Mouse (Mus musculus): ENCODE results near the gene Tgfbi. TPM values are rescaled to one million over a fixed set of nuclear protein-coding genes. Genes with fewer than 3 reads are reported as not detected.

Tgfbi gene
- polyA plus RNA-seq, 1 experiment from 2014 or later, result 65.4 TPM

DNA sequence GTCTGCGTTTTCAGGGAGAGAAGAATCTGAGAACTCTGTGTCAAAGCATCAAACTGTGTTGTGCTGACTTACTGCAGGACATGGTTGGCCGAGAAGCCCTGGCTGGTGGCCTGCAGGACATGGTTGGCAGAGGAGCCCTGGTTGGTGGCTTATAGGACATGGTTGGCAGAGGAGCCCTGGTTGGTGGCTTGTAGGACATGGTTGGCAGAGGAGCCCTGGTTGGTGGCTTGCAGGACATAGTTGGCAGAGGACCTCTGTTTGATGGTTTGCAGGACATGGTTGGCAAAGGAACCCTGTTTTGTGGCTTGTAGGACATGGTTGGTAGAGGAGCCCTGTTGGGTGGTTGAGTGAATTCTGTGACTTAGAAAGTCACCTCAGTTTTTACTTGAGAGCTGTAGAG is 7.9 kb downstream of the Tgfbi start:
- no peaks in the 10 kb centered on the region for H3K27me3 ChIP-seq (replicated peaks; ENCODE audit: low read depth, poor library complexity, severe bottlenecking)
- 91% methylated on average over 2 of the region's 2 CpGs for WGBS
- no peaks in the 10 kb centered on the region for H3K9me3 ChIP-seq
- peaks cover 69% of the 10 kb centered on the region for H3K36me3 ChIP-seq (replicated peaks)
- peaks cover 81% of the 10 kb centered on the region for H3K4me1 ChIP-seq
- no peak overlapping the region for H3K27ac ChIP-seq (replicated peaks)
- no peak overlapping the region for H3K4me3 ChIP-seq
- no peak for DNase-seq (ENCODE audit: low spot score)

DNA sequence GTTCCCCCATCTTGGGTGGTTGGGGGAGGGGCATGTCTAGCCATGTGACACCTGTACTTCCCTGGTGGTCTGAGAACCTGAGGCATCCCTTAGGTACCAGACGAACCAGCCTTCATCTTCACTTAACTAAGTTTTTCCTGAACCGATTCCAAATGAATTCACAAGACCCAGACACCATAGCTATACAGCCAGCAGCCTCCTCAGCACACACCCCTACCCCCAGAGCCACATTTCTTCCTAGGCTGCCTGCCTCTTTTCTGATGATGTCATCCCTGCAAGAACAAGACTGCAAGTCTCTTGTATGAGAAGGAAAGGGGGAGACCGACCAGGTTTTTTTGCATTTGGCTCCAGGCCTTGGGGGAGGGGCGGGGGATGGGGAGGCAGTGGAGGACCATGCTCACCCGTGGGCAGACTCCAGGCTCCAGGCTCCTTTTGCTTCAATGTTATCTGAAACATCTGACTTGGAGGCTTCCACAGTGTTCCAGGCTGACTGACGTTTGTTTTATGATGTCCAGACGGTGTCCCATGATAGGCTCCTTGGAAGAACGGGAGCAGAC is 13.0 kb downstream of the Tgfbi start:
- H3K9me3 ChIP-seq, result no peaks in the 10 kb centered on the region
- whole genome bisulfite sequencing, result 52% methylated on average over 8 of the region's 8 CpGs
- no peak overlapping the region for H3K4me3 ChIP-seq
- DNase-seq (ENCODE audit: low spot score), result peak; percentile 53
- peaks cover 80% of the 10 kb centered on the region for H3K36me3 ChIP-seq (replicated peaks)
- peaks cover 45% of the 10 kb centered on the region for H3K4me1 ChIP-seq
- no peaks in the 10 kb centered on the region for H3K27me3 ChIP-seq (replicated peaks; ENCODE audit: low read depth, poor library complexity, severe bottlenecking)
- peak overlapping the region; percentile 68 for H3K27ac ChIP-seq (replicated peaks)

DNA sequence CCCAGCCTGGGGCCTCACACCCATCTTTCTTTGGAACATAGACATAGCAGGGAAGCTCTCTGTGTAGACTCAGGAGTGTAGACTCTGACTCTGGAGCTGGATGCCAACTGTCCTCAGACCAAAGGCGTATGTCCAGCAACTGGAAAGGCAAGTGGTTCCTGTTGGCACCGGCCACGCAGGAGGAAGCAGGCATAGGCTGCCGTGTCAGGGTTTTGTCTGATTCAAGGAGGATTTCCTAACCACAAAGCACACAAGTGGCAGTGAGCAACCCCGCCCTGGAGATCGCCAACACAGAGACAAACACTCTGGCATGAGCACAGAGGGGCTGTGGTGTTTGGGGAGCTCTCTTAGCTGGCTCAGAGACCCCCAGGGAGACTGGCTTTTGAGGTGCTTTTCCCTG is 17.2 kb downstream of the Tgfbi start:
- DNase-seq (ENCODE audit: low spot score), result no peak
- Histone ChIP-seq H3K4me1 (peaks cover 21% of the 10 kb centered on the region), H3K4me3 (no peak overlapping the region), H3K9me3 (no peaks in the 10 kb centered on the region), H3K27ac (replicated peaks) (no peak overlapping the region), H3K36me3 (replicated peaks) (peaks cover 90% of the 10 kb centered on the region), H3K27me3 (replicated peaks; ENCODE audit: low read depth, poor library complexity, severe bottlenecking) (no peaks in the 10 kb centered on the region)
- 83% methylated on average over 6 of the region's 6 CpGs for WGBS

DNA sequence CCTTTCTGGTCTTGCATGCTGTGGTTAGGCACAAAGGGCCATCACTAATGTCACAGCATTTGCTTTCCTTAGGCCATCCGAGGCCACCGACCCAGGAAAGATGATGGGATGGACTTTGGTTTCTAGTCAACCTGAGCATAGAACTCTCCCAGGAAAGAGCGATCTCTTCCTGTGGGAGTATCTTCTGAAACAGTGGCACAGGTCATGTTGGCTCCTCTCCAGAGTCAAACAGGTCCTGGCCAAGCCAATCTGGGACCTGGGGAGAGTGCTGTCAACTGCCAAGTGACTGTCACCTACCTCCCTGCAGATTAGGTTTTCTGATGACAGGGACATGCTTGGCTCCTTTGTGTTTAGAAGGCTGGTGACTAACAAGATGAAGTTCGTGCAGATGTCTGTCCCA is 20.8 kb downstream of the Tgfbi start:
- Histone ChIP-seq H3K9me3 (no peaks in the 10 kb centered on the region), H3K4me1 (peaks cover 29% of the 10 kb centered on the region), H3K27ac (replicated peaks) (no peak overlapping the region), H3K27me3 (replicated peaks; ENCODE audit: low read depth, poor library complexity, severe bottlenecking) (no peaks in the 10 kb centered on the region), H3K36me3 (replicated peaks) (peaks cover 81% of the 10 kb centered on the region), H3K4me3 (no peak overlapping the region)
- WGBS, result 95% methylated on average over 4 of the region's 4 CpGs
- DNase-seq (ENCODE audit: low spot score), result no peak

DNA sequence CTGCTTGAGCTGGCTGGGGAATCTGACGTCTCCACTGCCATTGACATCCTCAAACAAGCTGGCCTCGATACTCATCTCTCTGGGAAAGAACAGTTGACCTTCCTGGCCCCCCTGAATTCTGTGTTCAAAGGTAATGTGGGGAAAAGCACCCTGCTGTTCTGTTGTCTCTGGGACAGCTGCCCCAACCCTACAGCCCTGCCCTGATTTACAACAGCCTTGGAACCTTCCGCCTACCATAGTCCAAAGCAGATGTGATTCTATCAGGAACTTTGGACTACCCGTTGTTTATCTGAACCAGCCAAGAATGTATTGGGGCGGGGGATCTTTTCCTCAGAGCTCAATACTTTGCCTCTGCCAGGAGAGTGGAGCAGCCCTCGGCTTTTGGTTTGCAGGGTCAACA is 21.2 kb downstream of the Tgfbi start:
- no peaks in the 10 kb centered on the region for H3K9me3 ChIP-seq
- H3K4me1 ChIP-seq, result peaks cover 34% of the 10 kb centered on the region
- no peak overlapping the region for H3K27ac ChIP-seq (replicated peaks)
- 73% methylated on average over 6 of the region's 6 CpGs for WGBS
- H3K4me3 ChIP-seq, result no peak overlapping the region
- no peaks in the 10 kb centered on the region for H3K27me3 ChIP-seq (replicated peaks; ENCODE audit: low read depth, poor library complexity, severe bottlenecking)
- peaks cover 81% of the 10 kb centered on the region for H3K36me3 ChIP-seq (replicated peaks)
- DNase-seq (ENCODE audit: low spot score), result no peak

DNA sequence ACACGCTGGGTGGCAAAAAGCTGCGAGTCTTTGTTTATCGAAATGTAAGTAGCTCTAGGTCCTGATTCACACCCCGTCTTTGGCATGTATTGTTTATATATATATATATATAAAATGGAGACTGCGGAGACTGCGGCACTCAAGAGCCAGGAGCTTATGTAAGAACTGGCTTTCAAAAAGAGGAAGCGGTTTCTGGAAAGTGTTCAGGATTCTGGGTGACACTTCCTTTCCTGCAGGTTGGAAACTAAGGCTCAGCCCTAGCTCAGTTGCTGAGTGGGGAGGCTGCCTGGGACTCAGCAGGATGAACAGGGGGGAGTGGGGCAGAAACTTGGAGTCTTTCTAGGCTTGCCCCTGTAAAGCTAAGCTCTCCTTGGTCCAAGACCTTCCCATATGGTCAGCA is 22.0 kb downstream of the Tgfbi start:
- no peaks in the 10 kb centered on the region for H3K27me3 ChIP-seq (replicated peaks; ENCODE audit: low read depth, poor library complexity, severe bottlenecking)
- H3K4me3 ChIP-seq, result no peak overlapping the region
- no peak for DNase-seq (ENCODE audit: low spot score)
- peaks cover 81% of the 10 kb centered on the region for H3K36me3 ChIP-seq (replicated peaks)
- WGBS, result 93% methylated on average over 7 of the region's 7 CpGs
- no peaks in the 10 kb centered on the region for H3K9me3 ChIP-seq
- peaks cover 42% of the 10 kb centered on the region for H3K4me1 ChIP-seq
- no peak overlapping the region for H3K27ac ChIP-seq (replicated peaks)

DNA sequence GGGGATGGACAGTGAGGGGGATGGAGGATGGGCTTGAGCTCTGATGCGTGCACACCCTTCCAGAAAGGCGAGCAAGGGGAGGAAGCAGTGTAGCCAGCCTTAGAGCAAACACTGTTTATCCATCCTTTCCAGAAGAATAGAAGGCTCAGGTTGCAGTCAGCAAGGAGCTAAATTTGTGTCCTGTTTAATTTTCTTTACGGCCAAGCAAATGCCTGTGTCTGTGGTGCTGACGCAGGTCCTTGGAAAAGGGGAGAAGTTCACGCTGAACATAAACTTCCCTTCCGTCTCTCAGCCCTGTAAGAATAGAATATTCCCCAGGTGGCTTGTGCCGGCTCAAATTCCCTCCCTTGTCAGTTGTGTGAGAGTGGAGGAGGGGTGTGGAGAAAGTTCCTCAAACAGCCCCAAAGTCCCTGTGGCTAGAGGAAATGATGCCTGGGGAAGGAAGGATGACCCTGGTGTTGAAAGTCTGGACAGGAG is 24.9 kb downstream of the Tgfbi start:
- H3K9me3 ChIP-seq, result no peaks in the 10 kb centered on the region
- H3K27me3 ChIP-seq (replicated peaks; ENCODE audit: low read depth, poor library complexity, severe bottlenecking), result no peaks in the 10 kb centered on the region
- peak overlapping the region; percentile 80 for H3K27ac ChIP-seq (replicated peaks)
- peak overlapping the region; percentile 25; the same call in 1 of the 2 replicates for H3K4me3 ChIP-seq
- peaks cover 46% of the 10 kb centered on the region for H3K4me1 ChIP-seq
- DNase-seq (ENCODE audit: low spot score), result peak; percentile 72
- peaks cover 81% of the 10 kb centered on the region for H3K36me3 ChIP-seq (replicated peaks)
- 13% methylated on average over 7 of the region's 7 CpGs for WGBS

DNA sequence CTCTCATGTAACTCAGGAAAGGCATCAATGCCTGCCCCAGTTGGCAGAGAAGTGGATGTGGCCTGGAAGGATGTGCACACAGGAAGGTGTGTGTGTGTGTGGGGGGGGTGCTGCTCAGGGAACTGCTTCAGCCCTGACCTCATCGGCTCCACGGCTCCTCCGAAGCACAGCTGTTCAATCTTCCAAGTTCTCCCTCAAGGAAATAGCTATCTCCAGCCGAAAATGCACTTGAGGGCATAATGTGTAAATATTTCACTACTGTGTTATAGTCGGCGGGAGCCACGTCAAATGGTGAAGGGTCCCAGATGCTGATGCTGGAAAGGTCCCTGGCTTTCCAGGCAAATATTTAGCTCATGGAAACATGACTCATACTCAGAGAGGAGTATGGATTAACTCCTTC is 25.6 kb downstream of the Tgfbi start:
- DNase-seq (ENCODE audit: low spot score), result peak; percentile 58
- Histone ChIP-seq H3K4me1 (peaks cover 46% of the 10 kb centered on the region), H3K27me3 (replicated peaks; ENCODE audit: low read depth, poor library complexity, severe bottlenecking) (no peaks in the 10 kb centered on the region), H3K4me3 (no peak overlapping the region), H3K36me3 (replicated peaks) (peaks cover 81% of the 10 kb centered on the region), H3K9me3 (no peaks in the 10 kb centered on the region), H3K27ac (replicated peaks) (peak overlapping the region; percentile 80)
- 42% methylated on average over 7 of the region's 7 CpGs for WGBS

DNA sequence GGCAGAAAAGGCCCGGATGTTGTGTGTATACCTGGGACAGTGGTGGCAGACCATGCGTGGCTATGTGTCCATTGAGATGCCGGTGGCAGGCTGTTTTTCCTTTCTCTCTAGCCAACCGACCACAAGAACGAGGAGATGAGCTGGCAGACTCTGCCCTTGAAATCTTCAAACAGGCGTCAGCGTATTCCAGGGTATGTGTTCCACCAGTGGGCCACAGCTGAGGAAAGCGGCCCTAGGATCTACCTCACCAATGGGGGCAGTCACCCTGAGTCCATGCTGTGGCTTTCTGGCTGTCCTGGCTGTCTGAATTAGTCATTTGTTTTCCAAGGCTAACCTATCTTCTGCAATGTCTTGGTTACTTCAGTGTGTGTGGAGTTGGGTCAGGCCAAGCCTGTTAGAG is 27.7 kb downstream of the Tgfbi start:
- Histone ChIP-seq H3K4me1 (peaks cover 47% of the 10 kb centered on the region), H3K4me3 (no peak overlapping the region), H3K27me3 (replicated peaks; ENCODE audit: low read depth, poor library complexity, severe bottlenecking) (no peaks in the 10 kb centered on the region), H3K27ac (replicated peaks) (0 out of 2 replicates have a peak overlapping the region, but pooled peaks have one; percentile 21), H3K9me3 (no peaks in the 10 kb centered on the region), H3K36me3 (replicated peaks) (peaks cover 63% of the 10 kb centered on the region)
- no peak for DNase-seq (ENCODE audit: low spot score)
- WGBS, result 94% methylated on average over 8 of the region's 8 CpGs

DNA sequence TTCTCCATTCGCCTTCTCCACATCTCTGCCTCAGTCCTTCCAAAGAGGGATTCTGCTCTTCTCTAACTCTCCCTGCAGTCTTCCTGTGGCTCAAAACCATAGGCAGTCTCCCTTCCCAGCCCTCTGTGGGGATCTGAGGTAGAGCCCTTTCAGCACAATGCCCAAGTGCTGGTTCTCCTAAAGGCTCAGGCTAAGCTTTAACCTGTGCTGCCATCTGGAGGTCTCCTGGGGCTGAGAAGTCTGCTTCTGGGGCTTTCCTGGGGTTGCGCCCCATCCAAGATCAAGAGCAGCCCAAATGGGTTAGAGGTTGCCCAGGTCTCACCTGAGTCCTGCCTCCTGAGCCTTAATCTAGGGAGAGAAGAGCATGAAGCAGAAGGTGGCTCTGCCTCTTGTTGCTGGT is 32.4 kb downstream of the Tgfbi start:
- Histone ChIP-seq H3K36me3 (replicated peaks) (peaks cover 34% of the 10 kb centered on the region), H3K4me3 (no peak overlapping the region), H3K27ac (replicated peaks) (peak overlapping the region; percentile 63), H3K9me3 (no peaks in the 10 kb centered on the region), H3K27me3 (replicated peaks; ENCODE audit: low read depth, poor library complexity, severe bottlenecking) (no peaks in the 10 kb centered on the region), H3K4me1 (peaks cover 39% of the 10 kb centered on the region)
- DNase-seq (ENCODE audit: low spot score), result no peak
- 83% methylated on average over 2 of the region's 2 CpGs for WGBS

DNA sequence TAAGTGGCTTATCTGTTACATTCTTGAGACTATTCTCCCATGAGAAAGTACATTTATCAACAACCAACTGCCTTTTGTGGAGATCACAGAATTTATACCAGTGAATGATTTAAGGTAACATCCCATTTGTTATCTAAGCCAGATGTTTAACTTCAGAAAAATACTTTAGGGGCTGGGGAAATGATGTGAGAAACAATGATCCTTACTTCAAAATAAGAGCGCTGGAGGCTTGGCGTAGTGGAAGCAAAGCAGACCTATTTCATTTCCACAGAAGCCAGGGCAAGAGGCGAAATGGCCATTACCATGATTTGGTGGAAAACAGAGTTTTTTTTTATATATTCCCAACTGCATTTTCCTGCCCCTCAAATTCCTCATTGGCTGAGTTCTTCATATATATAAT is 34.7 kb downstream of the Tgfbi start:
- Histone ChIP-seq H3K9me3 (no peaks in the 10 kb centered on the region), H3K4me1 (peaks cover 47% of the 10 kb centered on the region), H3K27me3 (replicated peaks; ENCODE audit: low read depth, poor library complexity, severe bottlenecking) (no peaks in the 10 kb centered on the region), H3K4me3 (no peak overlapping the region), H3K36me3 (replicated peaks) (peaks cover 12% of the 10 kb centered on the region), H3K27ac (replicated peaks) (no peak overlapping the region)
- 90% methylated on average over 3 of the region's 3 CpGs for WGBS
- DNase-seq (ENCODE audit: low spot score), result no peak

DNA sequence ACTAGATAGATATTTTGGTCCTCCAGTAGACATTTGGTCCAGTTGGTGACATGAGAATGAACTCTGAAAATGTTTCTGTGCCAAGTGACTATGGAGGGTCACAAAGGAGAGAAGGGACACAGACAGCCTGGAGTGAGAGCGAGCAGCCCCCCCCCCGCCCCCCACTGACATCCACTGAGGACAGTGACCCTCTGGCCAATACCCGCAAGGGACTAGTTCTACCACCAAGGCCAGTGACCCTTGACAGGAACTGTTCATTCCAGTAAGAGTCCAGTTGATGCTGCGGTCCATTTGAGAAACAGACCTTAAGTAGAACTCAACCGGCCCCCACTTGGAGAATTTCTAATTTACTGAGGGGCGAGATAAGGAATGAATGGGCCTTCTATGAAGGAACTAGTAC is 36.4 kb downstream of the Tgfbi start:
- Histone ChIP-seq H3K27me3 (replicated peaks; ENCODE audit: low read depth, poor library complexity, severe bottlenecking) (no peaks in the 10 kb centered on the region), H3K27ac (replicated peaks) (no peak overlapping the region), H3K4me3 (no peak overlapping the region), H3K9me3 (no peaks in the 10 kb centered on the region), H3K4me1 (peaks cover 48% of the 10 kb centered on the region), H3K36me3 (replicated peaks) (no peaks in the 10 kb centered on the region)
- DNase-seq (ENCODE audit: low spot score), result no peak
- WGBS, result 75% methylated on average over 6 of the region's 6 CpGs

DNA sequence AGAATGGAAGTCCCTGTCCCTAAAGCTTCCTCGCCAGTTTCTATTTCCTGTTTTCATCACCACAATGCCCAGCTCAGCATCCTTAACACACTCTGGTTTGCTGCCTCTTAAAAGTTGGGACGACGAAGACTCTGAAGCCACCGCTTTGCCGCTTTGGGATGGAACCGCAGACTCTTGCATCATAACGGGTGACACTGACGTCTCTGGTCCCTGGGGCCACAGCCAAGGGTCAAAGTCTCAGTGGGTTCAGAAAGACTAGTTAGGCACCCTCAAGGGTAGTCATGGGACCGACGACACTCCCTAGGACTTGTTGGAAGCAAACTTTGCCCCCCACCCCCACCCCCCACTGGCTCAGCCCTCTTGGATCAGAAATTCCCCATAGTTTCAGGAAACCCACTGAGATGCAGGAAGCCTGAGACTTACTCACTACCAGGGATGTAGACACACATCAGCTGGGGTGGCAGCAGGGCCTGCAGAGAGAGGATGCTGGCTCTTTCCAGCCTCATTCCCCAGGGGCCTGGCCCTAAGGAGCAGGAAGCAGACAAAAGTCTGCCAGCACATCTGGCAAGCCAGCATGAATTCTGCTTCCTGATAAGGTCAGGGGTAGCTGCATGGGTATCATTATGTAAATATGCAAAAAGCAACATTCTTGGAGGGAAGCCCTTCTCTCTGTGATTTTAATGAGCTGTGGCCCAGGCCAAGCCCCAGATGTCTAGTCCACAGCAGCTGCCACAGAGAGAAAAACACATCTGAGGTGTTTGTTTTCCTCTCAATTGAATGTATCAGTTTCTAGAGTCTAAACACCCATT is 38.5 kb downstream of the Tgfbi start:
- peaks cover 52% of the 10 kb centered on the region for H3K4me1 ChIP-seq
- peak overlapping the region; percentile 84 for H3K27ac ChIP-seq (replicated peaks)
- no peaks in the 10 kb centered on the region for H3K9me3 ChIP-seq
- H3K36me3 ChIP-seq (replicated peaks), result no peaks in the 10 kb centered on the region
- WGBS, result 73% methylated on average over 10 of the region's 10 CpGs
- DNase-seq (ENCODE audit: low spot score), result peak; percentile 75
- no peak overlapping the region for H3K4me3 ChIP-seq
- no peaks in the 10 kb centered on the region for H3K27me3 ChIP-seq (replicated peaks; ENCODE audit: low read depth, poor library complexity, severe bottlenecking)
